Mouse (Mus musculus): ENCODE results near the gene Gm42906. TPM values are rescaled to one million over a fixed set of nuclear protein-coding genes. Genes with fewer than 3 reads are reported as not detected.
A peak's percentile ranks its signal among the peaks of the same experiment; 100 is the strongest.

Gm42906 gene
- polyA plus RNA-seq, 1 experiment: not detected

- TF ChIP-seq POLR2A (IDR thresholded peaks at IDR 0.05; ENCODE audit: extremely low read depth, insufficient read depth, low read length) (no peak), CTCF (IDR thresholded peaks at IDR 0.05; ENCODE audit: extremely low read depth, insufficient read depth, low read length) (no peak)
- H3K4me1 ChIP-seq (ENCODE audit: control insufficient read depth, insufficient read depth, low read length): no peaks in the 10 kb centered on the region; the same call in 1 of the 2 replicates
- H3K27ac ChIP-seq (ENCODE audit: insufficient read depth, low read length): no peak overlapping the region
- H3K4me3 ChIP-seq (ENCODE audit: insufficient read depth, low read length): no peak overlapping the region
Measured at GRCm38 (mm10) chr5:151399918-151400556, 27.9 kb downstream of the Gm42906 start.

GRCm38 (mm10) chr5:151396119-151396518, 31.8 kb downstream of the Gm42906 start:
- H3K4me1 ChIP-seq (ENCODE audit: control insufficient read depth, insufficient read depth, low read length): peaks cover 3% of the 10 kb centered on the region; the same call in 1 of the 2 replicates
- TF ChIP-seq POLR2A (IDR thresholded peaks at IDR 0.05; ENCODE audit: extremely low read depth, insufficient read depth, low read length) (no peak), CTCF (IDR thresholded peaks at IDR 0.05; ENCODE audit: extremely low read depth, insufficient read depth, low read length) (no peak)
- no peak overlapping the region for H3K27ac ChIP-seq (ENCODE audit: insufficient read depth, low read length)
- H3K4me3 ChIP-seq (ENCODE audit: insufficient read depth, low read length): no peak overlapping the region

GRCm38 (mm10) chr5:151394690-151395089, 33.3 kb downstream of the Gm42906 start:
- Histone ChIP-seq H3K27ac (ENCODE audit: insufficient read depth, low read length) (0 out of 2 replicates have a peak overlapping the region, but pooled peaks have one; percentile 10), H3K4me1 (ENCODE audit: control insufficient read depth, insufficient read depth, low read length) (peaks cover 3% of the 10 kb centered on the region; the same call in 1 of the 2 replicates)
- TF ChIP-seq POLR2A (IDR thresholded peaks at IDR 0.05; ENCODE audit: extremely low read depth, insufficient read depth, low read length) (no peak), CTCF (IDR thresholded peaks at IDR 0.05; ENCODE audit: extremely low read depth, insufficient read depth, low read length) (no peak)

GRCm38 (mm10) chr5:151393821-151394662, 33.9 kb downstream of the Gm42906 start:
- Histone ChIP-seq H3K27ac (ENCODE audit: insufficient read depth, low read length) (no peak overlapping the region), H3K4me1 (ENCODE audit: control insufficient read depth, insufficient read depth, low read length) (peaks cover 3% of the 10 kb centered on the region; the same call in 1 of the 2 replicates), H3K4me3 (ENCODE audit: insufficient read depth, low read length) (no peak overlapping the region)
- TF ChIP-seq CTCF (IDR thresholded peaks at IDR 0.05; ENCODE audit: extremely low read depth, insufficient read depth, low read length) (no peak), POLR2A (IDR thresholded peaks at IDR 0.05; ENCODE audit: extremely low read depth, insufficient read depth, low read length) (no peak)

More at GRCm38 (mm10) chr5:151394690-151395089, 33.3 kb downstream of the Gm42906 start:
- no peak overlapping the region for H3K4me3 ChIP-seq (ENCODE audit: insufficient read depth, low read length)

GRCm38 (mm10) chr5:151389827-151390226, 38.1 kb downstream of the Gm42906 start:
- H3K4me3 ChIP-seq (ENCODE audit: insufficient read depth, low read length): no peak overlapping the region
- no peak overlapping the region for H3K27ac ChIP-seq (ENCODE audit: insufficient read depth, low read length)
- peaks cover 3% of the 10 kb centered on the region; the same call in 1 of the 2 replicates for H3K4me1 ChIP-seq (ENCODE audit: control insufficient read depth, insufficient read depth, low read length)
- TF ChIP-seq POLR2A (IDR thresholded peaks at IDR 0.05; ENCODE audit: extremely low read depth, insufficient read depth, low read length): no peak
- TF ChIP-seq CTCF (IDR thresholded peaks at IDR 0.05; ENCODE audit: extremely low read depth, insufficient read depth, low read length): no peak

- TF ChIP-seq CTCF (IDR thresholded peaks at IDR 0.05; ENCODE audit: extremely low read depth, insufficient read depth, low read length) (no peak), POLR2A (IDR thresholded peaks at IDR 0.05; ENCODE audit: extremely low read depth, insufficient read depth, low read length) (no peak)
- Histone ChIP-seq H3K27ac (ENCODE audit: insufficient read depth, low read length) (no peak overlapping the region), H3K4me3 (ENCODE audit: insufficient read depth, low read length) (no peak overlapping the region), H3K4me1 (ENCODE audit: control insufficient read depth, insufficient read depth, low read length) (0 out of 2 replicates have a peak, but pooled peaks cover 2% of the 10 kb centered on the region)
Measured at GRCm38 (mm10) chr5:151379896-151380295, 48.1 kb downstream of the Gm42906 start.

GRCm38 (mm10) chr5:151379210-151379609, 48.8 kb downstream of the Gm42906 start:
- H3K4me1 ChIP-seq (ENCODE audit: control insufficient read depth, insufficient read depth, low read length): 0 out of 2 replicates have a peak, but pooled peaks cover 2% of the 10 kb centered on the region
- TF ChIP-seq POLR2A (IDR thresholded peaks at IDR 0.05; ENCODE audit: extremely low read depth, insufficient read depth, low read length): no peak
- TF ChIP-seq CTCF (IDR thresholded peaks at IDR 0.05; ENCODE audit: extremely low read depth, insufficient read depth, low read length): no peak
- H3K4me3 ChIP-seq (ENCODE audit: insufficient read depth, low read length): no peak overlapping the region
- no peak overlapping the region for H3K27ac ChIP-seq (ENCODE audit: insufficient read depth, low read length)

GRCm38 (mm10) chr5:151376931-151377330, 51.0 kb downstream of the Gm42906 start:
- Histone ChIP-seq H3K4me1 (ENCODE audit: control insufficient read depth, insufficient read depth, low read length) (0 out of 2 replicates have a peak, but pooled peaks cover 2% of the 10 kb centered on the region), H3K27ac (ENCODE audit: insufficient read depth, low read length) (no peak overlapping the region), H3K4me3 (ENCODE audit: insufficient read depth, low read length) (no peak overlapping the region)
- TF ChIP-seq POLR2A (IDR thresholded peaks at IDR 0.05; ENCODE audit: extremely low read depth, insufficient read depth, low read length): no peak
- no peak for TF ChIP-seq CTCF (IDR thresholded peaks at IDR 0.05; ENCODE audit: extremely low read depth, insufficient read depth, low read length)

GRCm38 (mm10) chr5:151374825-151375224, 53.1 kb downstream of the Gm42906 start:
- H3K4me3 ChIP-seq (ENCODE audit: insufficient read depth, low read length): no peak overlapping the region
- H3K4me1 ChIP-seq (ENCODE audit: control insufficient read depth, insufficient read depth, low read length): 0 out of 2 replicates have a peak, but pooled peaks cover 2% of the 10 kb centered on the region
- TF ChIP-seq POLR2A (IDR thresholded peaks at IDR 0.05; ENCODE audit: extremely low read depth, insufficient read depth, low read length) (no peak), CTCF (IDR thresholded peaks at IDR 0.05; ENCODE audit: extremely low read depth, insufficient read depth, low read length) (no peak)
- H3K27ac ChIP-seq (ENCODE audit: insufficient read depth, low read length): no peak overlapping the region
